Mouse (Mus musculus) kidney, adult 2 months (tissue): Measurements from ENCODE around the gene Cd164l2.

Experiments used
- CTCF ChIP-seq: fragments of 200-500 bp; conservative IDR thresholded peaks from 2 replicates; pipeline ENCODE4 v1.5.1; 2011; ENCODE audit warnings: low read depth, mild to moderate bottlenecking, control low read depth, low read length, moderate library complexity, mixed read lengths; ENCODE audit not compliant: insufficient read depth, insufficient read length
- POLR2A ChIP-seq: fragments of 200-500 bp; IDR thresholded peaks from one replicate; pipeline ENCODE4 v1.6.1; 2011; ENCODE audit warnings: low read depth, low read length, control low read depth

GRCm38 (mm10) chr4:133186856-133187255, 25.1 kb upstream of the Cd164l2 start:
- no peak for TF ChIP-seq POLR2A
- peak; percentile 34 for TF ChIP-seq CTCF
